Mouse (Mus musculus) embryonic facial prominence, embryonic 12.5 days (tissue): Measurements from ENCODE around the gene Il4ra. TPM values are rescaled to one million over a fixed set of nuclear protein-coding genes. Genes with fewer than 3 reads are reported as not detected.

Experiments used
- ATAC-seq: fragments of 200-750 bp; cut with Nextera tagmentation; 2 replicates; pipeline ENCODE4 v1.8.0; 2017; ENCODE audit not compliant: insufficient number of reproducible peaks, insufficient read depth, low FRiP score, low TSS enrichment
- H3K27ac ChIP-seq: fragments of 300-500 bp; sonication (generic); 2 replicates; pipeline ENCODE4 v1.5.1; 2016; ENCODE audit warnings: mild to moderate bottlenecking
- H3K27me3 ChIP-seq: fragments of 300-500 bp; sonication (generic); 2 replicates; pipeline ENCODE4 v1.6.1; 2016; ENCODE audit warnings: mild to moderate bottlenecking, moderate library complexity
- H3K36me3 ChIP-seq: fragments of 300-500 bp; sonication (generic); 2 replicates; pipeline ENCODE4 v1.6.1; 2016; ENCODE audit warnings: mild to moderate bottlenecking
- H3K4me1 ChIP-seq: fragments of 300-500 bp; sonication (generic); 2 replicates; pipeline ENCODE4 v1.6.1; 2016
- H3K4me2 ChIP-seq: fragments of 300-500 bp; sonication (generic); replicated peaks from 2 replicates; pipeline ENCODE4 v1.6.1; 2016; ENCODE audit warnings: mild to moderate bottlenecking, moderate library complexity
- H3K4me3 ChIP-seq: fragments of 300-500 bp; sonication (generic); 2 replicates; pipeline ENCODE4 v1.5.1; 2016; ENCODE audit warnings: mild to moderate bottlenecking
- H3K9ac ChIP-seq: fragments of 300-500 bp; sonication (generic); 2 replicates; pipeline ENCODE4 v1.6.1; 2016; ENCODE audit warnings: mild to moderate bottlenecking, moderate library complexity
- H3K9me3 ChIP-seq: fragments of 300-500 bp; sonication (generic); 2 replicates; pipeline ENCODE4 v1.6.1; 2016; ENCODE audit warnings: mild to moderate bottlenecking, moderate library complexity
- WGBS: fragments of 180-500 bp; shearing (Covaris S2); methylation state at CpG from one replicate; pipeline ENCODE4 v1.1.7; 2016; 5-methylcytosine and 5-hydroxymethylcytosine counted together
- polyA plus RNA-seq: library from polyadenylated mRNA; unstranded; fragments of >200 nt; fragmentation: Nextera tagmentation; extraction: Ambion mirVana; gene quantifications from 2 replicates; pipeline ENCODE4 v1.2.1, GENCODE M21; 2016

Gene Il4ra
- polyA plus RNA-seq, 1 experiment from 2014 or later: 6.3 TPM

DNA sequence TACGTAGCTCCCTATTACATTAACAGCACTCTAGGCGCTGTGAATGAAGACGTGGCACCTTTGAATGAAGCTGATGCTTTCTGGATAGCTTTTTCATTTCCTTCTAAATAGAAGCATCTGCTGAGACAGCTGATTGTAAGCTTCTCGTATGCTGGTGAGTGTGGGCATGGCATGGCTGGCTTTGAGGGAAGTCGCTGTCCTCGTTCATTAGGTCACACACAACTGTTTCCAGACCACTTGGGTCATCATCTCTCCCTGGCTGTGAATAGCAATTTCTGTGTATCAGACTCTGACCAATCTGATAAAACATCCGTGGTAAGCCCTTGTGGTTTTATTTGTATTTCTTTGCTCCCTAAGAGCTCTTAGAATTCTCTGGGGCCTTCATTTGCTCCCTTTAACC, 66.1 kb downstream of the Il4ra start:
- Histone ChIP-seq H3K4me2 (no peak overlapping the region), H3K27me3 (no peaks in the 10 kb centered on the region), H3K36me3 (no peaks in the 10 kb centered on the region), H3K9me3 (no peaks in the 10 kb centered on the region), H3K27ac (no peak overlapping the region), H3K4me3 (no peak overlapping the region), H3K9ac (no peak overlapping the region), H3K4me1 (no peaks in the 10 kb centered on the region)
- no peak for ATAC-seq
- WGBS: 73% methylated on average over 7 of the region's 7 CpGs

DNA sequence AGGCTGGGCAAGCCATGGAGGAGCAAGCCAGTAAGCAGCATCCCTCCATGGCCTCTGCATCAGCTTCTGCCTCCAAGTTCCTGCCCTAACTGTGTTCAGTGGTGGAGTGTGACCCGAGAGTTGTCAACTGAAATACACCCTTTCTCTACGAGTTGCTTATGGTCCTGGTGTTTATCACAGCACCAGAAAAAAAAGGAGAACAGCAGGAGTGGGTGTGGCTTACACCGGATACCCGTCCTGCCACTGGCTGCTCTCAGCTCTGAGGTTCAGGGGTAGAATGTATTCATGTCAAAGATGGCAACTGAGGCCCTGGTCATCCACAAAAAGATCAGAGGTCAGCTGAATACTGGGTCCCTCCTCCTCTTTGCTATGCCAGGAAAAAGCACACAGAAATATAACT, 68.2 kb downstream of the Il4ra start:
- no peak overlapping the region for H3K9ac ChIP-seq
- WGBS: 73% methylated on average over 4 of the region's 4 CpGs
- no peaks in the 10 kb centered on the region for H3K27me3 ChIP-seq
- no peaks in the 10 kb centered on the region for H3K36me3 ChIP-seq
- no peak overlapping the region for H3K4me3 ChIP-seq
- no peaks in the 10 kb centered on the region for H3K4me1 ChIP-seq
- no peaks in the 10 kb centered on the region for H3K9me3 ChIP-seq
- no peak for ATAC-seq
- H3K4me2 ChIP-seq: no peak overlapping the region
- H3K27ac ChIP-seq: no peak overlapping the region

DNA sequence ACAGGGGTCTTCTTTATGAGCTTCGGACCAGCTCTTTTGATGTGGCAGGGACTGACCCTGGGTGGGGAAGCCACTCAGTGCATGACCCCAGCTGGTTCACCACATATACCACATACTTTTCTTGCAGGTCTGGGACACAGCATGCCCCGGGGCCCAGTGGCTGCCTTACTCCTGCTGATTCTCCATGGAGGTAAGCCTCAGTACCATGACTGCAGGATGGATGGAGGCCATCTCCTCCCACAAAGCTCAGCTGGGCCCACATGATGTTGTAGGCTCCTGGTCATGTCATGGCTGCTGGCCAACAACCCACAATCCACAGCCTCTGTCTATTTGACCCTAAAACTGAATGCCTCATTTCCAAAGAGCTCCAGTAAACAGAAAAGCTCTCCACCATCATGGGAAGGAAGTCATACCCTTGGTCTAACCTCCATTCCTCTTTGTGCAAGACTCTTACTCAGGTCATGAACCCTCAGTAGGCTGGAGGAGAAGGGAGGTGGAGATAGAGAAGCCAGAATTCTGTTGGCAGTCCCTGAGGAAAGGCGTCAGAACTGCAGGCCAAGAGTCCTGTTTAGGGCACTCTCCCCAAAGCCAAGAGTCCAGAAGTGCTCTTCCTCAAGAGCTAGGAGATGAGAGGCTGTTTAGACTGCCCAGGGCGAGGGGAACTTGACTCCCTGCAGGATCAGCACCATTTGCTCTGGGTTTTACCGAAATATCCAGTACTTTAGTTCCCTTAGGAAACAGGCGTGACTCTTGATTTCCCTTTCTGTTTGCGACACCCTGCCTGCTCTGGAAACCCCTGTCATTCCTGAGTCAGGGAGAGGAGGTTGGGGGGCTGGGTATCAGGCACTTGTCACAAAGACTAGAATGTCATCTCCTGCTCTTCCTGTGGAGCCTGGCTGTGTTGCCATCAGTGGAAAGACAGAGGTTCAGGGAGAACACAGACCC, 71.1 kb downstream of the Il4ra start:
- no peak overlapping the region for H3K9ac ChIP-seq
- H3K4me1 ChIP-seq: no peaks in the 10 kb centered on the region
- no peak overlapping the region for H3K27ac ChIP-seq
- WGBS: 77% methylated on average over 7 of the region's 7 CpGs
- H3K36me3 ChIP-seq: no peaks in the 10 kb centered on the region
- H3K27me3 ChIP-seq: no peaks in the 10 kb centered on the region
- ATAC-seq: no peak
- H3K4me2 ChIP-seq: no peak overlapping the region
- no peaks in the 10 kb centered on the region for H3K9me3 ChIP-seq
- no peak overlapping the region for H3K4me3 ChIP-seq

DNA sequence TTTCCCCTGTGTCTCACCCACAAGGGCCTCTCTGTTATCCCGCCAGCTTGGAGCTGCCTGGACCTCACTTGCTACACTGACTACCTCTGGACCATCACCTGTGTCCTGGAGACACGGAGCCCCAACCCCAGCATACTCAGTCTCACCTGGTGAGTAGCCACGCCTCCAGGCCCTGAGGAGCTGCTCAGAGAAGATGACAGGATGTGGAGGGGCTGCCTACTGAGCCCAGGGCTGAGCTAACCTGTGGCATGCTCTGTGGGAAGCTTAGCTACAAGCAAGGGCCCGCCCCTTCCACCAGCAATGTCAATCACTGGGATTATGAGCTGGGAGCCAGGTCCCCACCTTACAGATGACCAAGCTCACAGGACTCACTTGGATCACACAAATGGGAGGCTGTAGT, 73.3 kb downstream of the Il4ra start:
- Histone ChIP-seq H3K4me3 (no peak overlapping the region), H3K27ac (no peak overlapping the region), H3K4me2 (no peak overlapping the region), H3K9ac (no peak overlapping the region), H3K9me3 (no peaks in the 10 kb centered on the region), H3K36me3 (no peaks in the 10 kb centered on the region), H3K4me1 (no peaks in the 10 kb centered on the region), H3K27me3 (no peaks in the 10 kb centered on the region)
- WGBS: 68% methylated on average over 4 of the region's 4 CpGs
- no peak for ATAC-seq

DNA sequence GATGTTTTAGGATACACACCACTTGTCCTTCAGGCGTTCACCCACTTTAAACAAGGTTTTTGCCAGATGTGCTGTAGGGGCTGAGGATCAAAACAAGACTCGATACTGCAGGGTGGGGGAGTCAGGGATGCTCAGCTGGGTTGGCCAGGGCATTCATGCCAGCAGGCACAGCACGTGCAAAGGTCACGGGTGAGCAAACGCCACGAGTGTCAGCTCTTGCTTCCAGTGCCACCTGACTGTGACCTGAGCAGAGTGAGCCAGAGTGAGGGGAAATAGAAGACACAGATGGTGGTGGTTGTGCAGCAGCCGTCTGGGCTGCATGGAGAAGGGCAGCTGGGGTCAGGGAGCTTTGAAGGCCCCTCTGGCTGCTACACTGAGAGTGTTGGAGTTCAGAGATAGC, 73.9 kb downstream of the Il4ra start:
- Histone ChIP-seq H3K4me3 (no peak overlapping the region), H3K27me3 (no peaks in the 10 kb centered on the region), H3K36me3 (no peaks in the 10 kb centered on the region), H3K27ac (no peak overlapping the region), H3K4me1 (no peaks in the 10 kb centered on the region), H3K9me3 (no peaks in the 10 kb centered on the region), H3K4me2 (no peak overlapping the region), H3K9ac (no peak overlapping the region)
- 44% methylated on average over 7 of the region's 7 CpGs for WGBS
- no peak for ATAC-seq

Other genes with a start within 250 kb of the Il4ra start
- gene Kdm8, start 107.4 kb upstream of the Il4ra start, polyA plus RNA-seq: 11.8 and 12.1 TPM in 2 replicates
- 121 and 123 TPM in 2 replicates for gene Nsmce1, start 60.5 kb upstream of the Il4ra start, polyA plus RNA-seq
- gene Il21r, start 51.3 kb downstream of the Il4ra start, polyA plus RNA-seq: 0.09 and 0.17 TPM in 2 replicates
- 47.5 and 47.6 TPM in 2 replicates for gene Gtf3c1, start 155.7 kb downstream of the Il4ra start, polyA plus RNA-seq
- 10.9 and 11.1 TPM in 2 replicates for gene D430042O09Rik, start 155.8 kb downstream of the Il4ra start, polyA plus RNA-seq